Mouse (Mus musculus) adrenal gland, postnatal 4 days (tissue): ENCODE results near the gene Lss. TPM values are rescaled to one million over a fixed set of nuclear protein-coding genes. Genes with fewer than 3 reads are reported as not detected.

ENCODE experiments used
- DNase-seq, 2 experiments: peaks; one replicate each; pipeline ENCODE4 v3.0.0; 2021 to 2022; ENCODE audit warnings: low spot score in 2 of 2, mixed read lengths in 2 of 2
- long read RNA-seq, 2 experiments: library from polyadenylated mRNA; stranded (forward); transcript quantifications; one replicate each; pipeline ENCODE4 v2.0.0; 2021
- total RNA-seq, 2 experiments: library from RNA; stranded (reverse); gene quantifications; 2 replicates each; pipeline ENCODE4 v1.2.3; 2021

Lss gene
- 10 to 100 TPM; 20.8 to 26.6 TPM for total RNA-seq
- long read RNA-seq, experiment 1, full-length matches to known transcripts: 3 of 6 reads
- long read RNA-seq, experiment 1, partial matches to known transcripts: 1 of 6 reads
- long read RNA-seq, experiment 1, other reads (novel, unspliced or antisense): 2 of 6 reads
- long read RNA-seq, experiment 2, full-length matches to known transcripts: 13 of 17 reads
- long read RNA-seq, experiment 2, partial matches to known transcripts: 0 of 17 reads
- long read RNA-seq, experiment 2, other reads (novel, unspliced or antisense): 4 of 17 reads

DNA sequence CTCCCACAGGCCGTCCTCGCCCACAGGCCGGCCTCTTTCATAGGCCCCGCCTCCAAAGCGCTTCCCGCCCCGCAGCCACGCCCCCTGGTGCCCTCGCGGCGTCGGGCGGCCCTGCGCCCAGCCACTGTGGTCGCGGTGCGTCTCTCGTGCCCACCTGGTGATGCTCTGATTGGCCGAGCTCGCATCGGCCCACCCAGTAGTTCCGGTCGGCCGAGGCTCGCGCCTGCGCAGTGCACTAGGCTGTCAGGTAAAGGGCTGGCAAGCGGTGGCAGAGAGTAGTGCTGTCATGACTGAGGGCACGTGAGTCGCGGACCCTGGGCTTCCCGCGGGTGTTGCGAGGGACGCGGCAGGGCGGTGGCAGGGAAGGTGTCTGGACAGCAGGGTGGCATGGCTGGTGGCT lies at the start of gene Lss:
Gene Lss (plus strand): TSS at position 214 of the 400 bp plus-strand sequence.
- peak; percentile 90 to 92 for DNase-seq

DNA sequence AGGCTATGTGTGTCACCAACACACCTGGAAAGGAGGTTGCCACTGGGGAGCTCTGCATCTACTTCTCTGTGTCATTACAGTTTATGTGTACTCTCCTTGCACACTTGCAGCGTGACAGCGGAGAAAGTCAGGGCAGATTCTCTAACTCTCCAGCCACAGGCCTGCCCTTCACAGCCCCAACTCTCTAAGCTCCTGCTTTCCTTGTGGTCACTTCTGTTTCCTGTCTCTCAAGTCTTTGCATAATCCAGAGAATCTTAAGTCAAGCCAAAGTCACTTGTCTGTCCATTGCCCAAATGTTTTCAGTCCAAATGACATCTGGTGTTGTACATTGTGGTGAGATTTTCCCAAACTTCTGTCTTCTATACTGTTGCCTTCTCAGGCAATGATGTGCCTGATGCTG lies 45.1 kb upstream of the Lss start:
- no peak for DNase-seq

DNA sequence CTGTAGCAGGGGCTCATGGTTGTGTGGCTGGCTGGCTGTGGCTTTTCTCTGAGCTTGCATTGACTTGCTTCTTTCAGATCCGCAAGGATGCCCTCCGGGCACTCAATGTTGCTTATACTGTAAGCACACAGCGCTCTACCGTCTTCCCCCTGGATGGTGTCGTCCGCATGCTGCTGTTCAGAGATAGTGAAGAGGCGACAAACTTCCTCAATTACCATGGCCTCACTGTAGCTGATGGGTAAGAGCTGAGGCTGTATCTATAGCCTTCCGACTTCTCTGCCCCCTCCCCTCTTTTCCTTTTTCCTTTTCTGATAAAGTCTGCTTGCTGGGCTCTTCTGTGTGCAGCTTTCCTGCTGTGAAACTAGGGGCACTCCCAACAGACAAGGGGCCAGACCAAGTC lies 43.1 kb upstream of the Lss start:
- DNase-seq: no peak

DNA sequence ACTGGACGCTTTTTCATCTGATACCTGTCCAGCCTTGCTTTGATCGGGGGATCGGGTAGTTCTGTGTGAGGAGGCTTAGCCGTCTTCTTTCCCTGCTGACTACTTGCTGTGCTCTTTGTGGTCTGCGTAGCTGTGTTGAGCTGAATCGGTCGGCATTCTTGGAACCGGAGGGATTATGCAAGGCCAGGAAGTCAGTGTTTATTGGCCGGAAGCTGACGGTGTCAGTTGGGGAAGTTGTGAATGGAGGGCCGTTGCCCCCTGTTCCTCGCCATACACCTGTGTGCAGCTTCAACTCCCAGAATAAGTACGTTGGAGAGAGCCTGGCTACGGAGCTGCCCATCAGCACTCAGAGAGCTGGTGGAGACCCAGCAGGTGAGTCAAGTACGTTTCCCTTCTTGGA lies 42.2 kb upstream of the Lss start:
- DNase-seq: no peak

DNA sequence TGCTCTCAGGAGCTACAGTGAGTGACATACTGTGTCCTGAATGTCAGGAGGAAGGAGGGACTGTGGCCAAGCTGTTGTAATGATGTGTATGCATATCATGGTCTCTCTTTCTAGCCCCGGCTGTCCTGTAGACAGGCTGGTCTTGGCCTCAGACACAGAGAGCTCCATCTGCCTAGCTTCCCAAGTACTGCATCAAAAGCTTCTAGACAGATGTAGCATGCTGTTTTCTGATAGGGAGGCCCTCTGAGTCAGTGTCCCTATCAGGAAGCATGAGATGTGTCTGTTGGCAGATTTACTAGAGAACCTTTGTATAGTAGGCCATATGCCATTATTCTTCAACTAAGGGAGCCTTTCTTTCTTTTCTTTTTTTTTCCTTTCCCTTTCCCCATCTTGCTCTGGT lies 37.9 kb upstream of the Lss start:
- DNase-seq: no peak

DNA sequence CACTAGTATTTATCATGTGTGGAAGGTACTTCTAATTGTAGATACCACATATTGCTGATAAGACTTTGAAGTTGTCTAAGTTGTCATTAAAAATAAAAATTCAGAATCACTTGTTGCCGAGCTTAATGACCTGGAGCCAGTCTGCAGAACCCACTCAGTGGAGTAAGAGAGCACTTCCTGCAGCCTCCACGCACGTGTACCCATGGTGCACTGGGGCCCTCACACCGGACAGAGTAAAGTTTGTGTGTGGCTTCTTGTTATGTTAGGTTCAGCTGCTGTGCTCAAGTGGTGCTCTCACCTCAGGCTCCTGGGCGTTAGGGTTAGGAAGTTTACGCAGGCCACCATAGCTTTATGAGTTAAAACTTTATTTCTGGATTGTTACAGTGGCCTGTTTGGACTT lies 35.9 kb upstream of the Lss start:
- no peak for DNase-seq

DNA sequence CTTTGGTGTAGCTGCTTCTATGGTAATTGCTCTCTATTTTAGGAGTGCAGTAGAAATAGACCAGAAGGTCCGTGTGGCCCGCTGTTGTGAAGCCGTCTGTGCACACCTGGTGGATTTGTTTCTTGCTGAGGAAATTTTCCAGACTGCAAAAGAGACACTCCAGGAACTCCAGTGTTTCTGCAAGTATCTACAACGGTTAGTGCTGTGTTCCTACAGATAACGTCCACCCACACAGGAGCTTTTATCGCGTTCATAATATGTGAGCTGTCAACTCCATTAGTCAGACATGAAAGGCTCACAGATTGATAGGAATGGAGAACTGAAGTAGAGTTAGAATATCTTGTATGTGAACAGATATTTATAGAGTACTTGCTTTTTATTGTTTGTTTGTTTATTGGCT lies 35.0 kb upstream of the Lss start:
- DNase-seq: no peak

DNA sequence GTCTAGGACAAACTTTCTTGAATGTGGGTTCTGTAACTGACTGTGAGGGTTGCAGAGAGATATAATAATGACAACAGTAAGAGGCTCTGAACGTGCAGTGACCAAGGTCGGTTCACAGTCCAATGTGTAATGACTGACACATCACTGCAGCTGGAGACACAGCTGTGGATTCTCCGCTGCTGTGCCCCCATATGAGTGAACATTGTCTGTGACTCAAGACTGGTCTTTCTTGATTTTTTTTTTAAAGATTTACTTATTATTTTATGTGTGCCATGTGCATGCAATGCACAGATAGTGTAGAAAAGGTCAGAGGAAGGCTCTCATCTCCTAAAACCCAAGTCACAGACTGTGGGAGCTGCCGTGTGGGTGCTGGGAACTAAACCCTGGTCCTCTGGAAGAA lies 33.9 kb upstream of the Lss start:
- no peak for DNase-seq

DNA sequence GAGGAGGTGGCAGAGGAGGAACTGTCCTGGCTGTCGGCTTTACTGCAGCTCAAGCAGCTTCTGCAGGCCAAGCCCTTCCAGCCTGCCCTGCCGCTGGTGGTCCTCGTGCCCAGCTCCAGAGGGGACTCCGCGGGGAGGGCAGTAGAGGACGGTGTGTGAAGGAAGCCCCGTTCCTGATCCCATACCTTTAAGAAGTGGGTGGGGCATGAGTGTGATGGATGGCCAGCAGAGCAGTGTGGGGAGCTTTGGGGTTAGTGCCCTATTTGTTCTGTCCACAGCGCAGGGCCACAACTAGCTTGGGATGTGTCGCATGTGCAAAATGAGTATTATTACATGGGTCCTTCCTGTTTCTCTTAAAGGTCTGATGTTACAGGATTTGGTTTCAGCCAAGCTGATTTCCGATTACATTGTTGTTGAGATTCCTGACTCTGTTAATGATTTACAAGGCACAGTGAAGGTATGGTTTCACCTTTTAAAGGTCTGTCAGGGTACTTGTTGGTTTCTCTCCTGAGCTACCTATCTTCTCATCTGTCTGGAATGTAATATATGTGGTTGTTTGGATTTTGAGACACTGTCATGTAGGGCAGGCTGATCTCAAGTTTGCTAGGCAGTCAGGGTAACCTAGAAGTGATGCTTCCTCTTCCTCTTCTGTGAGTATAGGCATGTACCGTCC lies 27.0 kb upstream of the Lss start:
- no peak for DNase-seq

DNA sequence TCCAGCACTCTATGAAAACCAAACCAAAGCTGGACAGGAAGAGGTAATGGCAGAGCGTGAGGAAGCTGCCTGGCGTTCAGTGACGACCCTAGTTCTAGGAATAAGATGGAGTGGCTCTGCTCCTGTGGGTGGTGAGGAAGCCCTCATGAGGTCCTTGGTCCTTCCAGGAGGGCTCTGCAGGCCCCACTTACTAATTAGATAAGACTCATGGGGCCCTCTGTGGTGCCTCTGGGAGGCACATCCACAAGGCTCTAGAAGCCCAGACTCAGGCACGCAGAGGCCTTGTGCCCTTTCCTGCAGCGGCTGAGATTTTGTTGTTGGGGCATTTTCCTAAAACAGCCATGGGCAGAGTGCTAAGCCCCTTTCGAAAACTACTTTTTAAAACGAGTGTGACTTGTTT lies 25.5 kb upstream of the Lss start:
- DNase-seq: no peak

DNA sequence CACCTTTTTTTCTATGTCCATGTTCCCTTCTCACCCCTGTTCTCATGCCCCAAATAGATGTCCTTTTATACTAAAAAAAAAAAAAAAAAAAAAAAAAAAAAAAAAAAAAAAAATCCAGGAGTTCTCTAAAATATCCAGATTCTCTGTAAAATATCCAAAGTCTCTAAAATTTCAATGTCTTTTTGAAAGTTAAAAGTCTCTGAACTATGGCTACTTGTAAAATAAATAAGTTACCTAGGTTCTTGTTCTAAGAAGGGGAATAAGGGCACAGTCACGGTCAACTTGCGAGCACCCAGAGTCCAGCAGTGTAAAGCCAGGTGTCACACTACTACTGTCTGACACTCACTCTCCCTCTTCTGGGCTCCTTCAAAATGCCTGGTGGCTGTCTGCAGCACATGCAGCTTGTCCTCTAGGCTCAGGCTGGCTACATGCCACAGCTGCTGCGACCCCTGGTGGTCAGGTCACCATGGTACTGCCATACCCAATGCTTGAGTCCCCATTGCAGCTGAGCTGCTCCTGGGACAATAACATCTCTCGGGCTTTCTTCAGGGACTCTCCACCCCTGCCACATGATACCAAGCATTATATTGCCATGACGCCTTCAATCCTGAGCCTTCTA lies 18.3 kb upstream of the Lss start:
- DNase-seq: peak; percentile 62 to 66

DNA sequence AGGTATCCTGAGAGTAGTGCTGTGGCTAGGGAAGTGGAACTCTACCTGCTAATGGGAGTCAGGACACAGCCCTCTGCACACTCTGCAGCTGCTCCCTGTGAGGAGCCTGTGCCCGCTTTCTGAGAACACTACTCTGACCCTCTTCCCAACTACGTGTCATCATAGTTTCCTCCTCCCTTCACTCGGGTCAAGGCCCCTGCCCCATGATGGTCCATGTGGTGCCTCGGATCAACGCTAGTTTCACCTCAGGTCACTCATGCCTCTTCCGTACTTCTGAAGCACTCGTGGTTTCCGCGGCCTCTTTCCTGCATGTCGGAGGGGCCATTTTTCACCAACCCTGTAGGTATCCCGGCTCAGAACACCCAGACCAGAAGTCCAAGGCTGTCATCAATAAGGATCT lies 466 bp upstream of the Lss start:
- DNase-seq: no peak

DNA sequence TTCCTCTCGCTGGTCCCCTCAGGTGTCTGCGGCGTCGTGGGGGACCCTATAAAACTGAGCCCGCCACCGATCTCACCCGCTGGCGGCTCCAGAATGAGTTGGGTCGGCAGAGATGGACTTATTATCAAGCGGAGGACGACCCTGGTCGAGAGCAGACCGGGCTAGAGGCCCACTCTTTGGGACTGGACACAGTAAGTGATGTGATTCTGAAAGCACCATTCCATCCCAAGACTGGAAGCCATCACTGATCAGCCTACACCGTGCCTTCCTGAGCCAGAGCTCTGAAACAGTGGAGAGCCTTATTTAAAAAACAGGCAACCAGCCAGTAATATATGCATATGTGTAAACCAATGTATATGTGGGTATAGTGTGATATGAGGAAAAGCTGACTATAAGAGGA lies 440 bp downstream of the Lss start:
- no peak for DNase-seq

DNA sequence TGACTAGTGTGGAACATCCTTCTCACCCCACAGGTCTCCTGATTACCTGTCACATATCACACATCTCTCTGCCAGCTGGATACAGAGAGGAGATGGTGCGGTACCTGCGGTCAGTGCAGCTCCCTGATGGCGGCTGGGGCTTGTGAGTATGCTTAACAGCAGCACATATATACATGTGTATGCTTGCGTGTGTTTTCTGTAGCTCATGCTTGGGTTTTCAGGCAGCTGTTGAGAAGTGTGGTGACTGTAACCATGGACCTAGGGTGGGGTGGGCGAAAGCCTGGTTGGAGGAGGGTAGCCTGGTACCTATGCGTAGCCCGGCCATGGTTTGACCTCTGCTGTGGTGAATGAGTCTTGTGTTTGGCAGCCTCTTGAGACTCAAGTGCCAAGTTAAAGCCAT lies 4.1 kb downstream of the Lss start:
- no peak for DNase-seq

DNA sequence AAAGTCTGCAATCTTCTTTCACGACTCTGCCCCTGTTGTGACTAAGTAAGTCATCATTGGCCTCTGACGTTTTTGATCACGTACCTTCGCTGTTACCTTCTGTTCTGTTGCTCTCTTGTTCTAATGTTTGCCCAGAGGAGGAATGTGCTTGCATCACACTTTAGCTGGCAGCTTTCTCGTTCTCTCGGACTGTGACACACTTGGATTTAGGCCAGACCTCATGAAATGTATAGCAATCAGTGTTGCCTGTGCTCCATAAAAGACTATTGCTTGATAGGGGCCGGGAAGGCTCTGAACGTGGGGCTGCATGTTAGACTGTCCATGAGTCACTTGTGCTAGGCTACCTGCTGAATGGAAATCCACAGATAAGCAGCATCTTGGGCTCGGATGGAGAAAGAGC lies 6.2 kb downstream of the Lss start:
- no peak for DNase-seq

DNA sequence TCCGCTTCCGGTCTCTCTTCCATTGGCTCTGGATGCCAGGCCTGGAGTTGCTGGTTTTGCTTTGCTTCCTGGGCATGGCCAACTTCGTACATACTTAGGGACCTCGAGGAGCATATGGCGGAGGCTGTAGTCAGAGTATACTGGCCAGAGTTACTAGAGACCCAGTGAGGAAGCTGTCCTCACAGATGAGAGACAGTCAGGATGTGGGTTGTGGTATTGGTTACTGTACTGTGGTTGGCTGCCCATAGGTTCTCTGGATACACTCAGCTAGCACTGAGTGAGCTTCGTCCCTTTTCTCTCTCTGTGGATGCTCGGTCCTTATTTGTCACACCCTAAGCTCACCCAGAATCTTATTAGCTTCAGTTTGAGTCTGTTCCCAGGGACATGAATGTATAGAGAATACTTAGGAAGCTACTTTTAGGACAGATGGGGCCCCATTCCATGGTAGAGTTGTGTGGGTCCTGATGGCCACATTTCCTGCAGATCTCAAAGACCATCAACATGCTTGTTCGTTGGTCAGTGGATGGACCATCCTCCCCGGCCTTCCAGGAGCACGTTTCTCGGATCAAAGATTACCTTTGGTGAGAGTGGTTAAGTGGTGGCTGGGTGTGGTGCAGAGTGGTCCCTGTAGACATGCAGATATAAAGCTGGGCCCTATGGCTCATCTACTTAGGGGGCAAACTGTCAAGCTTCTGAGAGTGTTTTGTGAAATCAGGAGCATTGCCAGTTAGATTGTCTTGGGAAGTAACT lies 10.1 kb downstream of the Lss start:
- no peak for DNase-seq

DNA sequence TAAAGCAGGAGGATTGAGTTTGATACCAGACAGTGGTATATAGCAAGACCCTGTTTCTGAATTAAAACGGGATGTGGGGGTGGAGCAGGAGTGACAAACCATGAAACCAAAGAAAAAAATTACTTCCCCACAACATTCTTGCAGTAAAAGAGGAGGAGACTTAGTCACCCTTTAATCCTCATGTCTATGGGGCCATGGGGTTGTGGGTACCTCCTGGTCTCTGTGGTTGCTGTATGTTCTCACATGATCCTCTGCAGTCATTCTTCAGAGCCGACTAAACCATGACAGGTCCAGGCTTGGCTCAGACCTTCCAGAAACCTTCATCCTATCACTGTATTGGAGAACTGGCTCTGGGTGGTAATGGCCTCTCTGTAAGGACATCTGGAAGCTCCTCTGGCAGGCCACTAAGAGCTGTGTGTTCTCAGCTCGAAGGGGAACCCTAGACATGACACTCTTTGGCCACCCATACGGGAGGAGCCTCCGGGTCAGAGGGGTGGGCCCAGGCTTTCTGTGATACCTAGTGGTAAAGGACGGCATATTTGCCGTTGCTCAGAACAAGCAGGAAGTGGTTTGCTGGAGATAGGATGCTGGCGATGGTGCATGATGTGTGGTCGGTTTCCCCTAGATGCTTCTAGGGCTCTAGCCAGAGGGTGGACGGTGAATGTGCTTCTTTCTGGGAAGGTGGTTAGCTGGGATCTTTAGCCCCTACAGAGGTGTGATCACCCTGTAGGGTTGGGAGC lies 11.4 kb downstream of the Lss start:
- DNase-seq: no peak

DNA sequence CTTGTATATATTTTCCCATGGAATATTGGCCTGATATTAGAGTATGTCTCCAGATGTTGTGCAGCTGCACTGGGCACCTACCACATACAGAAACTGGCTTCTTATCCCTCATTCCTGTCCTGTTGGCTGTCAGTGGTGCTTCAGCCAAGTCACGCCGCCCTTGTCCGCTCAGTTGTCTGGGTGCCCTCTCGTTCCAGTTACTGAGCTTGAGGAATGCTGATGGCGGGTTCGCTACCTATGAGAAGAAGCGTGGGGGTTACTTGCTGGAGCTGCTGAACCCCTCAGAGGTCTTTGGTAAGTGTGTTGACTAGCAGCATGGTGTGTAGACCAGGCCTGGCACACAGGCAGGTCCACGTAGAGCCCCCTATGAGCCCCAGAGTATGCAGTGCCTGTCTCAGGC lies 15.2 kb downstream of the Lss start:
- DNase-seq: no peak

DNA sequence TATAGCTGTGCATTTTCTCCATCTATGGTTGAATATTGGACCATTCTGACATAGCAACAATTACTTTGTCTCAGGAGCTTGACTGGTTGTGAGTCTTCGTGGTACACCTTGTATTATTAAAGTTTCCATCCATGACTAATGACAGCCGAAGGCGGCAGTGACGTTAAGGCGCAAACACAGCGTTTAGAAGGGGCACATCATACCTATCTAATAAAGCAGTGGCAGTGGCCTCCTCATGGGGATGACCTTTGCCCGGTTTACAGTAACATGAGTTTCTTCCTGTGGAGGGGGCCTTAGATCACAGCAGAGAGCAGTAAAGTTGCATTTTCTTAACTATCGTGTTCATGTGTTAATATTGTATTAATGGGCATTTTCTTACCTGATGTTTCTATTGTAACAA lies 16.8 kb downstream of the Lss start:
- DNase-seq: no peak

DNA sequence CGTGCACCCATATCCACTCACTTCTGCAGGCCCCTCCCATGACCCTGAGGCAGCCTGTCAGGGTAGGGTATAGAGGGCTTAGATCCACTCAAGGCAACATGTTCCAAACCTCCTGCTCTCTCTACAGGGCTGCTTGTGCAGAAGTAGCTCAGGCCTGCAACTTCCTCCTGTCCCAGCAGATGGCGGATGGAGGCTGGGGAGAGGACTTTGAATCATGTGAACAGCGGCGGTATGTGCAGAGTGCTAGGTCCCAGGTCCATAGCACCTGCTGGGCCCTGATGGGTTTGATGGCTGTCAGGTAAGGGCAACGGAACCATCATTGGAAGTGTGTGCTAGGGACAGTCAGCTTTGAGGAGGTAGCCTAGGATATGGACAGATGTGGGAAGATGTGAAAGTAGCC lies 19.1 kb downstream of the Lss start:
- no peak for DNase-seq

DNA sequence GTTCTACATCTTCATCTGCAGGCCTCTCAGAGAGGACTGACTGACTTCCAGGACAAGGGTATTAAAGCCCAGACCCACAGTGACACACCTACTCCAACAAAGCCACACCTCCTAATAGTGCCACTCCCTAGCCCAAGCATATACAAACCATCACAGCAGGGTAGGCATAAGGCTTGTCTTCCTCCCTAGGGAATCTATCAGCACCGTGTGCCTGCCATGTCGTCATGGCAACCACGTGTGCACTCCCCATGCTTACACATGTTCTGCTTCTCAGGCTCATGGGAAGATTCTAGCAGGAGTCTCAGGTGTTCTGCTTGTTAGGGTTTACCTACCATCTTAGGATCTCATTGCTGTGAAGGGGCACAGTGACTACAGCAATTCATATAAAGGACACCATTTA lies 20.2 kb downstream of the Lss start:
- DNase-seq: no peak
